Mouse (Mus musculus): ENCODE data around the gene Dnase2b. TPM values are rescaled to one million over a fixed set of nuclear protein-coding genes. Genes with fewer than 3 reads are reported as not detected.

The Dnase2b gene
- polyA plus RNA-seq, 1 experiment: 0.04 TPM

GRCm38 (mm10) chr3:146583478-146583877, 31.9 kb downstream of the Dnase2b start:
- no peak for DNase-seq
- TF ChIP-seq POLR2A (IDR thresholded peaks at IDR 0.05; ENCODE audit: borderline replicate concordance, extremely low read depth, low read depth, low read length): no peak
- TF ChIP-seq CTCF (IDR thresholded peaks at IDR 0.05; ENCODE audit: insufficient read depth, low read length): no peak
- H3K4me1 ChIP-seq (ENCODE audit: control insufficient read depth, insufficient read depth, low read length): no peaks in the 10 kb centered on the region; the same call in 1 of the 2 replicates
- 57% methylated on average over 4 of the region's 4 CpGs for whole genome bisulfite sequencing
- H3K4me3 ChIP-seq (replicated peaks; ENCODE audit: extremely low read depth, low read depth, low read length): no peak overlapping the region

GRCm38 (mm10) chr3:146580039-146580729, 35.2 kb downstream of the Dnase2b start:
- WGBS: 87% methylated on average over 3 of the region's 3 CpGs
- no peak for TF ChIP-seq CTCF (IDR thresholded peaks at IDR 0.05; ENCODE audit: insufficient read depth, low read length)
- no peak for TF ChIP-seq POLR2A (IDR thresholded peaks at IDR 0.05; ENCODE audit: borderline replicate concordance, extremely low read depth, low read depth, low read length)
- DNase-seq: no peak
- Histone ChIP-seq H3K4me1 (ENCODE audit: control insufficient read depth, insufficient read depth, low read length) (no peaks in the 10 kb centered on the region; the same call in 1 of the 2 replicates), H3K4me3 (replicated peaks; ENCODE audit: extremely low read depth, low read depth, low read length) (no peak overlapping the region)

GRCm38 (mm10) chr3:146577591-146577990, 37.8 kb downstream of the Dnase2b start:
- no peak for TF ChIP-seq CTCF (IDR thresholded peaks at IDR 0.05; ENCODE audit: insufficient read depth, low read length)
- TF ChIP-seq POLR2A (IDR thresholded peaks at IDR 0.05; ENCODE audit: borderline replicate concordance, extremely low read depth, low read depth, low read length): no peak
- Histone ChIP-seq H3K4me1 (ENCODE audit: control insufficient read depth, insufficient read depth, low read length) (no peaks in the 10 kb centered on the region), H3K4me3 (replicated peaks; ENCODE audit: extremely low read depth, low read depth, low read length) (no peak overlapping the region)
- WGBS: 57% methylated on average over 2 of the region's 2 CpGs
- no peak for DNase-seq

- DNase-seq: no peak
- 38% methylated on average over 1 of the region's 1 CpGs for WGBS
- Histone ChIP-seq H3K4me1 (ENCODE audit: control insufficient read depth, insufficient read depth, low read length) (no peaks in the 10 kb centered on the region), H3K4me3 (replicated peaks; ENCODE audit: extremely low read depth, low read depth, low read length) (no peak overlapping the region)
- TF ChIP-seq POLR2A (IDR thresholded peaks at IDR 0.05; ENCODE audit: borderline replicate concordance, extremely low read depth, low read depth, low read length) (no peak), CTCF (IDR thresholded peaks at IDR 0.05; ENCODE audit: insufficient read depth, low read length) (no peak)
These were observed 44.1 kb downstream of the Dnase2b start for GRCm38 (mm10) chr3:146571341-146571740.

- 72% methylated on average over 6 of the region's 6 CpGs for WGBS
- TF ChIP-seq CTCF (IDR thresholded peaks at IDR 0.05; ENCODE audit: insufficient read depth, low read length) (no peak), POLR2A (IDR thresholded peaks at IDR 0.05; ENCODE audit: borderline replicate concordance, extremely low read depth, low read depth, low read length) (no peak)
- Histone ChIP-seq H3K4me3 (replicated peaks; ENCODE audit: extremely low read depth, low read depth, low read length) (no peak overlapping the region), H3K4me1 (ENCODE audit: control insufficient read depth, insufficient read depth, low read length) (no peaks in the 10 kb centered on the region)
- DNase-seq: no peak
These were observed 44.5 kb downstream of the Dnase2b start for GRCm38 (mm10) chr3:146570939-146571338.

GRCm38 (mm10) chr3:146570148-146570782, 45.1 kb downstream of the Dnase2b start, which contains the start of gene Uox:
Uox (plus strand) TSS chr3:146570426.
- DNase-seq: no peak
- WGBS: 66% methylated on average over 10 of the region's 10 CpGs
- Histone ChIP-seq H3K4me1 (ENCODE audit: control insufficient read depth, insufficient read depth, low read length) (no peaks in the 10 kb centered on the region), H3K4me3 (replicated peaks; ENCODE audit: extremely low read depth, low read depth, low read length) (no peak within 1 kb of the TSS)
- TF ChIP-seq POLR2A (IDR thresholded peaks at IDR 0.05; ENCODE audit: borderline replicate concordance, extremely low read depth, low read depth, low read length) (no peak), CTCF (IDR thresholded peaks at IDR 0.05; ENCODE audit: insufficient read depth, low read length) (no peak)

- no peak for DNase-seq
- no peaks in the 10 kb centered on the region for H3K4me1 ChIP-seq (ENCODE audit: control insufficient read depth, insufficient read depth, low read length)
- no peak for TF ChIP-seq CTCF (IDR thresholded peaks at IDR 0.05; ENCODE audit: insufficient read depth, low read length)
- no peak for TF ChIP-seq POLR2A (IDR thresholded peaks at IDR 0.05; ENCODE audit: borderline replicate concordance, extremely low read depth, low read depth, low read length)
- WGBS: 92% methylated on average over 3 of the region's 3 CpGs
- no peak overlapping the region for H3K4me3 ChIP-seq (replicated peaks; ENCODE audit: extremely low read depth, low read depth, low read length)
These were observed 45.8 kb downstream of the Dnase2b start for GRCm38 (mm10) chr3:146569594-146569993.

- DNase-seq: no peak
- 48% methylated on average over 9 of the region's 9 CpGs for WGBS
- TF ChIP-seq POLR2A (IDR thresholded peaks at IDR 0.05; ENCODE audit: borderline replicate concordance, extremely low read depth, low read depth, low read length): no peak
- Histone ChIP-seq H3K4me3 (replicated peaks; ENCODE audit: extremely low read depth, low read depth, low read length) (no peak overlapping the region), H3K4me1 (ENCODE audit: control insufficient read depth, insufficient read depth, low read length) (no peaks in the 10 kb centered on the region)
These were observed 47.4 kb downstream of the Dnase2b start for GRCm38 (mm10) chr3:146567884-146568530.

- no peaks in the 10 kb centered on the region for H3K4me1 ChIP-seq (ENCODE audit: control insufficient read depth, insufficient read depth, low read length)
- TF ChIP-seq CTCF (IDR thresholded peaks at IDR 0.05; ENCODE audit: insufficient read depth, low read length) (no peak), POLR2A (IDR thresholded peaks at IDR 0.05; ENCODE audit: borderline replicate concordance, extremely low read depth, low read depth, low read length) (no peak)
- no peak overlapping the region for H3K4me3 ChIP-seq (replicated peaks; ENCODE audit: extremely low read depth, low read depth, low read length)
- 63% methylated on average over 7 of the region's 7 CpGs for WGBS
- no peak for DNase-seq
These were observed 48.0 kb downstream of the Dnase2b start for GRCm38 (mm10) chr3:146567366-146567765.
